In genomic region chrX:72824776-72825588, GRCm38 (mm10) we compare ENCODE assay signal across 8 mouse cellular contexts. TPM values are rescaled to one million over a fixed set of nuclear protein-coding genes. Genes with fewer than 3 reads are reported as not detected.
DNase-seq lines count a peak whose midpoint lies in the region; ATAC-seq and TF ChIP-seq lines count a peak whose summit lies in the region.

TSS of gene Gabrq (plus strand) at chrX:72825178.

- peak; percentile 8 to 13 for DNase-seq in frontal cortex, postnatal 10 days (ENCODE audit: low spot score in 2 of 2)
- DNase-seq in frontal cortex, postnatal 14 days (ENCODE audit: low spot score in 2 of 2): no peak
- DNase-seq in ZHBTc4 (ENCODE audit: low read depth, low spot score): peak; percentile 65
- peak; percentile 1 for DNase-seq in kidney, postnatal 0 days (ENCODE audit: low spot score)
- peak; percentile 34 for DNase-seq in lung, postnatal 25 days (ENCODE audit: low spot score)
- DNase-seq in layer of hippocampus, adult 9-10 months (ENCODE audit: low spot score): no peak

- H3K9me3 ChIP-seq in forebrain, embryonic 16.5 days (ENCODE audit: control insufficient read depth, low read length): no peaks in the 10 kb centered on the region
- H3K9me3 ChIP-seq in kidney, postnatal 0 days (replicated peaks; ENCODE audit: low read length): no peaks in the 10 kb centered on the region
- no peaks in the 10 kb centered on the region for H3K9me3 ChIP-seq in stomach, embryonic 14.5 days (ENCODE audit: control insufficient read depth, low read depth, low read length)

- H3K27me3 ChIP-seq in forebrain, embryonic 16.5 days (replicated peaks; ENCODE audit: control insufficient read depth, insufficient read depth, low read length): no peaks in the 10 kb centered on the region
- no peaks in the 10 kb centered on the region for H3K27me3 ChIP-seq in kidney, postnatal 0 days (ENCODE audit: insufficient read depth, low read length)
- H3K27me3 ChIP-seq in stomach, embryonic 14.5 days (ENCODE audit: control insufficient read depth, insufficient read depth, low read length): 0 out of 2 replicates have a peak, but pooled peaks cover 5% of the 10 kb centered on the region

- 16% methylated on average over 40 of the region's 43 CpGs for WGBS in forebrain, embryonic 16.5 days
- 29% methylated on average over 43 of the region's 43 CpGs for WGBS in kidney, postnatal 0 days
- 37% methylated on average over 40 of the region's 43 CpGs for WGBS in stomach, embryonic 14.5 days

- H3K4me1 ChIP-seq in forebrain, embryonic 16.5 days (replicated peaks; ENCODE audit: control insufficient read depth, insufficient read depth, low read length): no peaks in the 10 kb centered on the region
- H3K4me1 ChIP-seq in kidney, postnatal 0 days (replicated peaks; ENCODE audit: insufficient read depth, low read length): no peaks in the 10 kb centered on the region
- H3K4me1 ChIP-seq in stomach, embryonic 14.5 days (ENCODE audit: control insufficient read depth, insufficient read depth, low read length): no peaks in the 10 kb centered on the region

- no peak for TF ChIP-seq CTCF in kidney, postnatal 0 days (IDR thresholded peaks at IDR 0.05; ENCODE audit: low read depth)

- no peaks in the 10 kb centered on the region for H3K36me3 ChIP-seq in forebrain, embryonic 16.5 days (ENCODE audit: control insufficient read depth, insufficient read depth)
- H3K36me3 ChIP-seq in kidney, postnatal 0 days (ENCODE audit: insufficient read depth, low read length): no peaks in the 10 kb centered on the region
- no peaks in the 10 kb centered on the region for H3K36me3 ChIP-seq in stomach, embryonic 14.5 days (ENCODE audit: control insufficient read depth, insufficient read depth, low read length)

- peak; percentile 93 for ATAC-seq in forebrain, embryonic 16.5 days
- peak; percentile 76 for ATAC-seq in kidney, postnatal 0 days (replicated peaks; ENCODE audit: low FRiP score, low read depth)
- ATAC-seq in stomach, embryonic 14.5 days (ENCODE audit: insufficient number of reproducible peaks, insufficient read depth, low FRiP score, low read depth): peak; percentile 88

- H3K4me2 ChIP-seq in forebrain, embryonic 16.5 days (ENCODE audit: low read length): peak within 1 kb of the TSS; percentile 58
- peak within 1 kb of the TSS; percentile 53 for H3K4me2 ChIP-seq in kidney, postnatal 0 days (ENCODE audit: low read length)
- peak within 1 kb of the TSS; percentile 49 for H3K4me2 ChIP-seq in stomach, embryonic 14.5 days (replicated peaks; ENCODE audit: low read depth, low read length)

- H3K9ac ChIP-seq in forebrain, embryonic 16.5 days (replicated peaks; ENCODE audit: low read depth, low read length): no peak within 1 kb of the TSS; the same call in 1 of the 2 replicates
- no peak within 1 kb of the TSS for H3K9ac ChIP-seq in kidney, postnatal 0 days (ENCODE audit: low read depth, low read length)
- no peak within 1 kb of the TSS for H3K9ac ChIP-seq in stomach, embryonic 14.5 days (replicated peaks; ENCODE audit: low read depth, low read length)

- H3K27ac ChIP-seq in forebrain, embryonic 16.5 days (ENCODE audit: low read length): no peak within 1 kb of the TSS
- no peak within 1 kb of the TSS for H3K27ac ChIP-seq in kidney, postnatal 0 days
- H3K27ac ChIP-seq in stomach, embryonic 14.5 days (ENCODE audit: low read length): no peak within 1 kb of the TSS

- H3K4me3 ChIP-seq in forebrain, embryonic 16.5 days (replicated peaks; ENCODE audit: low read length): peak within 1 kb of the TSS; percentile 43
- H3K4me3 ChIP-seq in kidney, postnatal 0 days (replicated peaks; ENCODE audit: low read depth, low read length): peak within 1 kb of the TSS; percentile 24
- peak within 1 kb of the TSS; percentile 27 for H3K4me3 ChIP-seq in stomach, embryonic 14.5 days (ENCODE audit: low read depth, low read length)

RNA-seq across cellular contexts. Expression of gene Gabrq, which starts in this region (rescaled TPM):
- polyA plus RNA-seq in forebrain, embryonic 16.5 days (2015; fragmentation: Nextera tagmentation; extraction: Ambion mirVana): 1.4 and 2.5 TPM in 2 replicates
- polyA plus RNA-seq in kidney, postnatal 0 days (2015; fragmentation: Nextera tagmentation; extraction: Ambion mirVana): 0.04 TPM in 2 replicates
- 0.25 and 0.38 TPM in 2 replicates for polyA plus RNA-seq in stomach, embryonic 14.5 days (2014; fragmentation: Nextera tagmentation; extraction: Ambion mirVana)

Comparison
In these comparisons a context has a peak if more than half of its experiments do, and no peak if none do; other contexts are left out.
1. DNase-seq: peak in frontal cortex, postnatal 10 days (2 of 2), ZHBTc4 (single experiment) and lung, postnatal 25 days (single experiment); none in frontal cortex, postnatal 14 days (0 of 2) and layer of hippocampus, adult 9-10 months (single experiment).
2. Peak in DNase-seq, ATAC-seq, H3K4me3 ChIP-seq and H3K4me2 ChIP-seq in kidney, postnatal 0 days; RNA of the gene not detected or under 1 TPM.
3. Peak in ATAC-seq, H3K4me3 ChIP-seq and H3K4me2 ChIP-seq in stomach, embryonic 14.5 days; RNA of the gene not detected or under 1 TPM.
4. Peak in every context shown above with its lines, with median percentiles within 50 percentile points of each other: ATAC-seq, H3K4me2 ChIP-seq and H3K4me3 ChIP-seq.